Mouse (Mus musculus): ENCODE results near the gene Foxa2.

Gene Foxa2

DNA sequence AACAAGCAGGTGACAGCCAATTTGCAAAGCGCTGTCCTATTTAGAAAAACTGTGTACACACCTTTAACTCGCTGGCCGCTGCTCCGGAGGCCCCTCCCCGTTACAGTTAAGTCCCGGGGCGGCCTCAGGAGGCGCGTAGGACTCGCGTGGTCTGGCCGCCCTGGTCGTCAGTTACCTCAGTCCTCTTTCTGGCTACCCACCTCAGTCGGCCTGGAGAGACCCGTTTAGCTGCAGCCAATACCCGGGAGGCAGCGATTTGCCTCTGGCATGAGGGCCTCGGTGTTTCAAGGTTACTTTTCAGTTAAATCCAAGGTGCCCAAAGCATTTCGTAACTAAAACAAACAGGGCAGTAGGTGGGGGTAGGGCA, at the start of gene Foxa2:
TSS of gene Foxa2 (minus strand) at position 171 of the 367 bp plus-strand sequence.
- no peak for DNase-seq

GRCm38 (mm10) chr2:148092089-148092488, 45.3 kb upstream of the Foxa2 start:
- DNase-seq: no peak

DNA sequence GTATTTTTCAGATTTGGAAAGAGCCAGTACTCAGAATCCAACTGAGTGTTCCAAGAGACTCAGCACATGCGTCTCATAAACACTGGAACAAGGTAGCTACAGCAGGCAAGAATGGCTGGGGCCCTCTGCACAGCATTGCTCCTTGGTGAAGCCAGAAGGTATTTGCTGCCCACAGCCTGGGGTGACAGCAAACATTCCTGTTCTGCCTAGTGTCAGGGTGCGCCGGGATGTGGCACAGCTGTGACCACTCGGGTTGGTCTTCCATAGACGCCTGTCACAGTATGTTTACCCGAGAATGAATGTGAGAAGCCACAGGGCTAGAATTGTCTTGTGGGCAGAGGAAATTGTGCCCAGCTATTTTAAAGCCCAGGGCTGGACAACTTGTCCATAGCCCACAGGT, 44.9 kb upstream of the Foxa2 start:
- DNase-seq: no peak

GRCm38 (mm10) chr2:148090071-148090470, 43.3 kb upstream of the Foxa2 start:
- DNase-seq: no peak

DNA sequence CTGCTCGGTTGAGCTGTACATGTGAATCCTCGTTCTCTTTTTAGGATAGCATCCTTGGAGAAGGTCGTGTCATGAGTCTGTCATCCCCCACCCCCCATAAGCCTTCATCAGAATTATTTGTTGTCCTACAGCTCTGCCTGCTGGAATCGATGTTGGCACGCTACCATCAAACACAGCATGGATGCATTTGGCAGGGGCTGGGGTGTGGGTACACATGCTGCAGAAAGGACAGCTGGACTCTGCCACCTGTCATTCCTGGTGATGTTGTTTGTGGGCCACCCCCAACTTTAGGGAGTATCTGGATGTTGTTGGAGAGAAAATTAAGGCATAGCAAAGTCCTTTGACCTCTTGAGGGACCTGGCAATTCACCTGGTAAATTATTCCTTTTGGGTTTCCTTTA, 38.8 kb upstream of the Foxa2 start:
- no peak for DNase-seq

GRCm38 (mm10) chr2:148085126-148085525, 38.4 kb upstream of the Foxa2 start:
- DNase-seq: no peak

- DNase-seq: peak; percentile 59
Measured at GRCm38 (mm10) chr2:148082283-148082682, 35.5 kb upstream of the Foxa2 start.

- no peak for DNase-seq
Measured at GRCm38 (mm10) chr2:148060705-148061104, 13.9 kb upstream of the Foxa2 start.

- DNase-seq: no peak
Measured at GRCm38 (mm10) chr2:148053411-148053810, 6.6 kb upstream of the Foxa2 start.

GRCm38 (mm10) chr2:148048484-148049129, 1.8 kb upstream of the Foxa2 start:
- peak; percentile 88 for DNase-seq

DNA sequence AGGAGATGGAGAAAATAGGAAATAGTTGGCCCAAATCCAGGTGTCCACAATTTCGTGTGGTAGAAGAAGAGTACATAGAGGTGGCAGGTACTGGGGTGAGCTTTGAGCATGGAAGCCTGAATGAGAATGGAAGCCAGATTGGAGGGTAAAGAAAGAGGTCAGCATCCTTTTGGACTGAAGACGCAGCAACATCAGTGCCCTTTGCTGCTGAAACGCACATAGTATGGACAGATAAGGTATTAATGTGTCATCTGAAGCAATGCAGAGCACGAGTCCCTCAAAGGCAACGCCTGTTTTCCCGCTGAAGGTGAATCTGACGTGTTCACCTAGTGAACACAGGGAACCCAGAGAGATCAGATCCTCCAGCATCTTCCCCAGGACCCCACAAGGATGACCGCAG, 842 bp upstream of the Foxa2 start:
- no peak for DNase-seq

DNA sequence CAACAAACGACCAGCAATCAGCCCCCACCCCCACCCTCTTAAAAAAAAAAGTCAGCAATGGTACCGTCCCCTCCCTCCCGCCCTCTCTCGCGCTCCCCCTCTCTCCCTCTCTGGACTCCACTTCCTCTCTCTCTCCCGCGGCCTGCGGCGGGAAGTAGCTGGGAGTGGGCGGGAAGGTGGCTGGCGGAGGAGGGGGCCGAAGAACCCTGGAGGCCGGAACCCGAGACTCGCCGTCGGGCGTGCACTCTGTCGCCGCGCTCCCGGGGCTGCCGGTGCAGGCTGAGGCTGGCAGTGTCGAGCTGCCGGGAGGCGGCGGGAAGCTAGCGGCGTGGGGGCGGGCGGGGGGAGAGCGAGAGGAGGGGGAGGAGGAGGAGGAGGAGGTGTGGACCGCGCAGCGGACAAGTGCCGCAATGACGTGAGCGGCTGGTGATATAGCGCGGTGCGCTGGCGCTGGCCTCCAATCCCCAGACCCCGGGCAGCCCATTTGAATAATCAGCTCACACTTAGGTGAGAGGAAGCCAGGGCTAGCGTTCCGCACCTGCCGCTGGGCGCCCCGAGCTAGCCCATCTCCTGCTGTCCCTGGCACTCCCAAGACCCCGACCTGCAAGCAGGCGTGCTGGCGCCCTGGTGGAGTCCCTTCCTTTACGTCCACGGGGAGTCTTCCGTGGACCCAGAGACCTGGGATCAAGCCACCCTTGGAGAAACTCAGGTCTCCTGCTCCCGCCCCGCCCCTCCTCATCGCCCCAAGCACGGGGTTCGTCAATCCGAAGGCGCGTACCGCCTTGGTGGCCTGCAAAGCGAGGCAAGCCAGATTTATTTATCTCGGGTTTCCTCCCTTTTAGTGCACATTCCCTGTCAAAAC, 601 bp downstream of the Foxa2 start:
- no peak for DNase-seq

DNA sequence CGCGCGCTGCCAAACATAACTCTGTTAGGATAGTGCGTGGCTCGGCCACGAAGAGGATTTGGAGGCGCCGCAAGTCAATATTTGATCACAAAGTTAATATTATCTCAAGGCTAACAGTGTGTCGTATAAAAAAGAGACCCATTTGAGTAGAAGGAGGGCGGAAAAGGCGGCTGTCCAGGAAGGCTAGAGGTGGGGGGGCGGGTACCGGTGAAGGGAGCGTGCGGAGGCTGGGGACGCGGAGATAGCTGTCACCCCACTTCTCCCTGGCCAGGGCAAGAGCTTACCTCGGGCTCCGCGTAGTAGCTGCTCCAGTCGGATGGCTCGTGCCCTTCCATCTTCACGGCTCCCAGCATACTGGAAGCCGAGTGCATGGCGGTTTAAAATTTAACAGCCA, 1.2 kb downstream of the Foxa2 start:
- no peak for DNase-seq

DNA sequence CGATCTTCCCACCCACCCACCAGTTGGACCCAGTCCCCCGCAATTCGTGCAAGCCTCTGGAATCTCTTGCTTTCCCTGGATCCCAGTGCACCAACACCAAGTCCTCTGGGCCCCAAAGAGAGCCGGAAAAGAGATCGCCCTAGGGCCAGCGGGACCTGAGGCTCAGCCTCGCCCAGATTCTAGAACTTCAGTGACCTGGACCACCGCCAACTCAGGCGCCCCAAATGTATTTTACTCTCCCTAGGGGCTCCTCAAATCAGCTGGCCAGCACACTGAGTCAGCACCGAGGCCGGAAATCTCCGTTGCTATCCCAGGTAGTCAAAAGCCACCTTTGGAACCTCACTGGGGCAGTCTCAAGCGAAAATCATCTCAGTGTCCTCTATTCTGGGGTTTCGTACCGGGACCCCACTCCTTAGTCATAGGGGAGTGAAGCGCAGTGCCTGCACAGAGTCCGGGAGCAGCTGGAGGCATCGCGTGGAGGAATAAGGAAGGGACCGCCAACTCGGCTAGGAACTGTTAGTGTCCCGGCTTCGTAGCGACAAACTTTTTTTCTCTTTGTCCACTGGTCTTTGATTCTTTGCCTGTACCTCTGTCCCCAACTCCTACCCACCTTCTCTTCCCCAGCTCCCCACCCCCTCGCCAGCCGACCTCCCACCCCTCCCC, 1.8 kb downstream of the Foxa2 start:
- DNase-seq: no peak

- DNase-seq: no peak
Measured at GRCm38 (mm10) chr2:148043976-148044876, 2.5 kb downstream of the Foxa2 start.

DNA sequence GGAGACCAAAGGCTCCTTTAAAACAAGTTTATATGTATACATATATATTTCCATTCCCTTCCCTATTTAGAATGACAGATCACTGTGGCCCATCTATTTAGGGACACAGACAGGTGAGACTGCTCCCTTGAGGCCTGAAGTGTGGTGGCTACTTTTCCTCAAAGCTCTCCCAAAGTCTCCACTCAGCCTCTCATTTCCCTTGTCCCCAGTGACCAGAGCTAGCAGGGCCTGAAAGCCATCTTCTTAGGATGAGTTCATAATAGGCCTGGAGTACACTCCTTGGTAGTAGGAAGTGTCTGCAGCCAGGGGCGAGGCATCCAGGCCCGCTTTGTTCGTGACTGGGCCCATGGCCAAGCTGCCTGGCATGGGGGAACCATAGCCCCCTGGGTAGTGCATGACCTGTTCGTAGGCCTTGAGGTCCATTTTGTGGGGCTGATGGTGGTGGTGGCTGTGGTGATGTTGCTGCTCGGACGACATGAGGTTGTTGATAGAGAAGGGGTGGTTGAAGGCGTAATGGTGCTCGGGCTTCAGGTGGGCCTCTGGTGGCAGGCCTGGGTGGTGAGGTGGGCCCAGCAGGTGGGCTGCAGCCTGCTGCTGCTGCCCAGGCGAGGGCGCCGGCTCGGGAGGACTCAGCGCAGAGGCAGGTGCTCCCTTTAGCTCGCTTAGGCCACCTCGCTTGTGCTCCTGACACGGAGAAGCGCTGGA, 3.3 kb downstream of the Foxa2 start:
- no peak for DNase-seq

DNA sequence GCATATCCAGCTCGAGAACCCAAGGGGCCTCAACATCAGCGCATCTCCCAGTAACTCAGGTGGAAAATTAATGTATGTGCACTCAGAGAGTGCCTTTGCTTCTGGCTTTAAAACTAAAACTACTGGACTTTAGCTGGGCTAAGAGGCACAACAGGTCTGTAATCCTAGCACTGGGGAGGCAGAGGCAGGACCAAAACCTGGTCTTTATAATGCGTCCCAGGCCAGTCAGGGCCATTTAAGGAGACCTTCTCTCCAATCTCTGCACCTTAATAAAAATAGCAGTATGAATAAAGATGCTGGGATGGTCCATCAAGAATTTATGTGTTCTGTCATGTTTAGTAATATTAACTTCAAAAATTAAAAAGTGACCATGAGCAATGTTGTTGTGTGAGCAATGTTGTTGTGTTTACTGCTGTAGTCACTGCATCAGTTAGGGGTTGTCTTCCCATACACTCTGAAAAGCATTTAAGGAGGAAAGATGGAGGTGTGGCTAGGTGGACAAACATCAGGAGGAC, 4.6 kb downstream of the Foxa2 start:
- no peak for DNase-seq

DNA sequence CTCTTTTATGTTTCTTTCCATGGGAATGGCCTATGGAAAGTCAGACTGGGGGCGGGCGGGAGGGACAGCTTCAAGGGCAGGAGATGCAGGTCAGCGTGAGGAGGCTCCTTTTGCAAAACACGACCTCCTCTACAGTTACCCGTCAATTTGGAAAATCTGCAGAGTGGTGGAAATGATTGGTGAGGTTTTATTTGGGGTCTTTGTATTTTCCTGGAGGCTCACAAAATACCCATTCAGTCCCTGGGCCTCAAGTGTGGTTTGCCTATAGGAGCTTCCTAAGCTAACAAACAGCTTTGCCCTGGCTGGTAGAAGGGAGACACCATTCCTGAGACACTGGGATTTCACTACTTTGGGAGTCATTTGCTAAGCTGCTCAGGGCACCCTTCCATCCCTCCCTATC, 5.4 kb downstream of the Foxa2 start:
- no peak for DNase-seq

GRCm38 (mm10) chr2:148040236-148041121, 6.3 kb downstream of the Foxa2 start:
- DNase-seq: no peak

- no peak for DNase-seq
Measured at GRCm38 (mm10) chr2:148039351-148040235, 7.2 kb downstream of the Foxa2 start.
